Mouse (Mus musculus) T-helper 1 cell (primary cell): ENCODE data around the gene Pdcd6ip.

ENCODE experiments used
- in situ Hi-C: fragments of 300-600 bp; cut with MboI, MseI; formaldehyde crosslinking; loops from one replicate; pipeline ENCODE4 v1.15.1; 2025; ENCODE audit warnings: high pct_unique_total_duplicates

Gene Pdcd6ip

DNA sequence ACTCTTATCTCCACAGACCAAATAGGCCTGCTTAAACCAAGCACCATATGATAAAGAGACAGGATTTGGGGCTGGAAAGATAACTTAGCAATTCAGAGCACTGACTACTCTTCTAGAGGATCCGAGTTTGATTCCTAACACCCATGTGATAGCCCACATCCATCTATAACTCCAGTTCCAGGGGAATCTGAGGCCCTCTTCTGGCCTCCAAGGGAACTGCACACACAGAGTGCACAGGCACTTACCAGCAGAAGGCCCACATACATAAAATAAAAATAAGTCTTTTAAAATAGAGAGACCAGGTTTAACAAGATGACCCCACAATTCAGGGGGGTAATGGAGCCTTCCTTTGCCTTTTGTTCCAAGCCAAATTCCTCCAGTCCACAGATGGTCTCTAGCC, 79.3 kb downstream of the Pdcd6ip start:
- in situ Hi-C loops = no loop called here

GRCm38 (mm10) chr9:113626730-113627129, 81.3 kb downstream of the Pdcd6ip start:
- in situ Hi-C loops = no loop called here

- in situ Hi-C loops = no loop called here
These were observed 84.0 kb downstream of the Pdcd6ip start for GRCm38 (mm10) chr9:113624086-113624485.

GRCm38 (mm10) chr9:113617081-113617480, 91.0 kb downstream of the Pdcd6ip start:
- in situ Hi-C loops = no loop called here

DNA sequence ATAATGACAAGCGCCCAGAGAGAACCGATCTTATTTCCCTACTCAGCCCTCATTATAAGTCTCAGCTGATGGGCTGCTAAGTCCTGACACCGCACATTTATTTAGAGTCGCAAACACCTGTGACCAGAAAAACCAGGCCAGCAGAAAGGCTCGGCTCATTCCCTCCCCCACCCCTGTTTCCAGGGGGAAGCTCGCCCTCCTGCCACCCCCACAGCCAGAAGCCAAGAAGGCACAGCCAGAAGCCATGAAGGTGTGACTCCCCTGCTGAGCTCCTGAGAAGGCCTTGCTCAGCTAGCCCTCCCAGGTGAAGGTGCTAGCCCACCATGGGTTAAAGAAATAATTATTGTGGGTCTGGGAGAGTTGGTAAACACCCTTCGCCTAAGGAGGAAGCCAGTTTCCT, 97.3 kb downstream of the Pdcd6ip start:
- in situ Hi-C loops = no loop called here

DNA sequence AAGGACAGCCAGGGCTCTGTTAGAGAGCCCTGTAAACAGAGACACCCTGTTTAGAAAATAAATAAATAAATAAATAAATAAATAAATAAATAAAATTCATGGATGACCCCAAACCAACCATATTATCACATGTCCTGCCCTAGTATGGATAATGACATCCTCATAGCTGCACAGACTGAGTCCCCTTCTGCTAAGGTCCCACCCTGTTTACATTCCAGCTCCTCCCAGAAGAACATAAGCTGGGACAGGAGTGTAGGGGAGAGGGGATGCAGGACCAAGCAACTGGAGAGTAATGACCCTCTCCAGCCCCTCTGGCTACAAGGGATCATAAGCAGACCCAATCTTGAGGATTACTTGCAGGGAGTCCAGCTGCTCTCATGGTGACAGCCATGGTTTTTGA, 105.9 kb downstream of the Pdcd6ip start:
- in situ Hi-C loops = no loop called here
